In genomic region chr4:136247386-136247728, GRCm38 (mm10) we compare ENCODE assay signal across 8 mouse cellular contexts. TPM values are rescaled to one million over a fixed set of nuclear protein-coding genes. Genes with fewer than 3 reads are reported as not detected.
A peak's percentile ranks its signal among the peaks of the same experiment; 100 is the strongest.
DNase-seq lines count a peak whose midpoint lies in the region; ATAC-seq and TF ChIP-seq lines count a peak whose summit lies in the region.

No protein-coding gene starts in this region.

- peak; percentile 20; the same call in 1 of the 2 replicates for ATAC-seq in neural tube, embryonic 11.5 days (ENCODE audit: insufficient read depth, low FRiP score, low TSS enrichment)
- ATAC-seq in limb, embryonic 15.5 days (ENCODE audit: insufficient number of reproducible peaks, low FRiP score, low TSS enrichment, low read depth): no peak
- no peak for ATAC-seq in stomach, embryonic 16.5 days (ENCODE audit: insufficient read depth, low FRiP score)
- ATAC-seq in erythroblast, adult 5-6 weeks (replicated peaks; ENCODE audit: low FRiP score, poor library complexity, severe bottlenecking): no peak

- H3K4me1 ChIP-seq in neural tube, embryonic 11.5 days (ENCODE audit: control insufficient read depth, insufficient read depth, low read length): peaks cover 31% of the 10 kb centered on the region
- H3K4me1 ChIP-seq in limb, embryonic 15.5 days: peaks cover 45% of the 10 kb centered on the region
- peaks cover 40% of the 10 kb centered on the region for H3K4me1 ChIP-seq in stomach, embryonic 16.5 days (ENCODE audit: control insufficient read depth, insufficient read depth, low read length)

- intact Hi-C loops in gastrocnemius, adult 2 months (cut with DNase I): no loop called here

- 0 out of 2 replicates have a peak overlapping the region, but pooled peaks have one; percentile 36 for H3K9ac ChIP-seq in neural tube, embryonic 11.5 days (ENCODE audit: low read length)
- peak overlapping the region; percentile 39; the same call in 1 of the 2 replicates for H3K9ac ChIP-seq in limb, embryonic 15.5 days
- peak overlapping the region; percentile 73 for H3K9ac ChIP-seq in stomach, embryonic 16.5 days (ENCODE audit: low read length)

- peaks cover 43% of the 10 kb centered on the region for H3K27me3 ChIP-seq in neural tube, embryonic 11.5 days (ENCODE audit: control insufficient read depth, insufficient read depth, low read length)
- H3K27me3 ChIP-seq in limb, embryonic 15.5 days: peaks cover 56% of the 10 kb centered on the region
- H3K27me3 ChIP-seq in stomach, embryonic 16.5 days (ENCODE audit: control insufficient read depth, insufficient read depth, low read length): peaks cover 17% of the 10 kb centered on the region

- no peaks in the 10 kb centered on the region for H3K9me3 ChIP-seq in neural tube, embryonic 11.5 days (ENCODE audit: control insufficient read depth, low read length)
- no peaks in the 10 kb centered on the region for H3K9me3 ChIP-seq in limb, embryonic 15.5 days
- H3K9me3 ChIP-seq in stomach, embryonic 16.5 days (replicated peaks; ENCODE audit: control insufficient read depth, low read length): no peaks in the 10 kb centered on the region

- TF ChIP-seq CTCF in gastrocnemius, adult 2 months (IDR thresholded peaks at IDR 0.05): no peak

- under 1% methylated on average over 14 of the region's 14 CpGs for WGBS in neural tube, embryonic 11.5 days
- 2% methylated on average over 14 of the region's 14 CpGs for WGBS in limb, embryonic 15.5 days
- 7% methylated on average over 14 of the region's 14 CpGs for WGBS in stomach, embryonic 16.5 days

- H3K4me2 ChIP-seq in neural tube, embryonic 11.5 days (ENCODE audit: low read depth): peak overlapping the region; percentile 90
- peak overlapping the region; percentile 93 for H3K4me2 ChIP-seq in limb, embryonic 15.5 days
- peak overlapping the region; percentile 91 for H3K4me2 ChIP-seq in stomach, embryonic 16.5 days (ENCODE audit: low read depth, low read length)

- H3K36me3 ChIP-seq in neural tube, embryonic 11.5 days (ENCODE audit: control insufficient read depth, insufficient read depth, low read length): 0 out of 2 replicates have a peak, but pooled peaks cover 2% of the 10 kb centered on the region
- H3K36me3 ChIP-seq in limb, embryonic 15.5 days: peaks cover 30% of the 10 kb centered on the region
- 0 out of 2 replicates have a peak, but pooled peaks cover 3% of the 10 kb centered on the region for H3K36me3 ChIP-seq in stomach, embryonic 16.5 days (ENCODE audit: control insufficient read depth, insufficient read depth, low read length)

- peak overlapping the region; percentile 99 for H3K27ac ChIP-seq in gastrocnemius, adult 2 months
- H3K27ac ChIP-seq in neural tube, embryonic 11.5 days (ENCODE audit: low read depth, low read length): no peak overlapping the region
- H3K27ac ChIP-seq in limb, embryonic 15.5 days: no peak overlapping the region
- H3K27ac ChIP-seq in stomach, embryonic 16.5 days (ENCODE audit: low read length): no peak overlapping the region

- no peak for DNase-seq in gastrocnemius, adult 2 months
- DNase-seq in gastrocnemius, adult 8-10 months (ENCODE audit: low spot score in 2 of 2): no peak
- no peak for DNase-seq in neural tube, embryonic 11.5 days (ENCODE audit: low spot score)
- DNase-seq in neural tube, embryonic 10.5 days (ENCODE audit: extremely low spot score, low spot score): no peak
- no peak for DNase-seq in cerebellum, adult 18-20 months

- H3K4me3 ChIP-seq in gastrocnemius, adult 2 months: peak overlapping the region; percentile 94
- H3K4me3 ChIP-seq in neural tube, embryonic 11.5 days (ENCODE audit: low read depth, low read length): peak overlapping the region; percentile 33
- H3K4me3 ChIP-seq in limb, embryonic 15.5 days: peak overlapping the region; percentile 48
- peak overlapping the region; percentile 59 for H3K4me3 ChIP-seq in stomach, embryonic 16.5 days (replicated peaks; ENCODE audit: low read length)

RNA-seq across cellular contexts. Expression of gene Tcea3, which starts 0.2 kb away (rescaled TPM):
- total RNA-seq in gastrocnemius, adult 2 months (2021): 100 to 1,000 TPM; 344 to 373 TPM
- 100 to 1,000 TPM; 380 to 439 (median 413) TPM for total RNA-seq in gastrocnemius, adult 8-10 months (2022)
- polyA plus RNA-seq in neural tube, embryonic 11.5 days (2014; fragmentation: Nextera tagmentation; extraction: Ambion mirVana): 6.5 and 7.4 TPM in 2 replicates
- polyA plus RNA-seq in limb, embryonic 15.5 days (2015; fragmentation: Nextera tagmentation; extraction: Ambion mirVana): 20.6 and 29.9 TPM in 2 replicates
- 23.9 and 29.1 TPM in 2 replicates for polyA plus RNA-seq in stomach, embryonic 16.5 days (2015; fragmentation: Nextera tagmentation; extraction: Ambion mirVana)
- total RNA-seq in erythroblast, adult 5-6 weeks (2015; ENCODE audit: low replicate concordance): not detected in 2 replicates
- not detected in 2 replicates for total RNA-seq in erythroblast, adult 5-6 weeks (2017; ENCODE audit: low replicate concordance)

RNA-seq across cellular contexts. Expression of gene Zfp46, which starts 37.1 kb away (rescaled TPM):
- 10 to 100 TPM; 21.0 to 36.7 TPM for total RNA-seq in gastrocnemius, adult 2 months (2021)
- total RNA-seq in gastrocnemius, adult 8-10 months (2022): 10 to 100 TPM; 21.2 to 27.1 (median 24.9) TPM
- 34.2 and 34.4 TPM in 2 replicates for polyA plus RNA-seq in neural tube, embryonic 11.5 days (2014; fragmentation: Nextera tagmentation; extraction: Ambion mirVana)
- polyA plus RNA-seq in limb, embryonic 15.5 days (2015; fragmentation: Nextera tagmentation; extraction: Ambion mirVana): 25.0 and 25.9 TPM in 2 replicates
- 23.9 and 25.9 TPM in 2 replicates for polyA plus RNA-seq in stomach, embryonic 16.5 days (2015; fragmentation: Nextera tagmentation; extraction: Ambion mirVana)
- 2.5 and 2.7 TPM in 2 replicates for total RNA-seq in erythroblast, adult 5-6 weeks (2015; ENCODE audit: low replicate concordance)
- 2.8 and 7.0 TPM in 2 replicates for total RNA-seq in erythroblast, adult 5-6 weeks (2017; ENCODE audit: low replicate concordance)

RNA-seq across cellular contexts. Expression of gene Asap3, which starts 41.2 kb away (rescaled TPM):
- 1 to 10 TPM; 1.5 to 2.5 TPM for total RNA-seq in gastrocnemius, adult 2 months (2021)
- total RNA-seq in gastrocnemius, adult 8-10 months (2022): 1 to 10 TPM in 2 of 4 experiments, under 1 TPM in 2; 0.92 to 1.3 (median 1.1) TPM
- polyA plus RNA-seq in neural tube, embryonic 11.5 days (2014; fragmentation: Nextera tagmentation; extraction: Ambion mirVana): 6.9 and 7.5 TPM in 2 replicates
- polyA plus RNA-seq in limb, embryonic 15.5 days (2015; fragmentation: Nextera tagmentation; extraction: Ambion mirVana): 15.4 and 19.0 TPM in 2 replicates
- polyA plus RNA-seq in stomach, embryonic 16.5 days (2015; fragmentation: Nextera tagmentation; extraction: Ambion mirVana): 7.0 and 7.1 TPM in 2 replicates
- total RNA-seq in erythroblast, adult 5-6 weeks (2015; ENCODE audit: low replicate concordance): 0.19 TPM in 1 of 2 replicates, not detected in the other
- 0.43 TPM in 1 of 2 replicates, not detected in the other for total RNA-seq in erythroblast, adult 5-6 weeks (2017; ENCODE audit: low replicate concordance)

Comparison
In these comparisons a context has a peak if more than half of its experiments do, and no peak if none do; other contexts are left out.
1. H3K4me3 ChIP-seq: peak in every context shown above with its lines; median percentile 94 in gastrocnemius, adult 2 months; 59 in stomach, embryonic 16.5 days; 48 in limb, embryonic 15.5 days; 33 in neural tube, embryonic 11.5 days.
2. RNA of gene Tcea3, which starts 0.2 kb away (total RNA-seq): 380 to 439 TPM in gastrocnemius, adult 8-10 months and 344 to 373 TPM in gastrocnemius, adult 2 months; not detected in erythroblast, adult 5-6 weeks; every median in the first group is over 100 times any median in the second.
3. Peak in every context shown above with its lines, with median percentiles within 50 percentile points of each other: H3K4me2 ChIP-seq and H3K9ac ChIP-seq.